Mouse (Mus musculus): ENCODE measurements around the gene Avpr2. TPM values are rescaled to one million over a fixed set of nuclear protein-coding genes. Genes with fewer than 3 reads are reported as not detected.

The Avpr2 gene
- polyA plus RNA-seq (2015; fragmentation: Nextera tagmentation; extraction: Ambion mirVana), result 0.17 and 0.18 TPM in 2 replicates

DNA sequence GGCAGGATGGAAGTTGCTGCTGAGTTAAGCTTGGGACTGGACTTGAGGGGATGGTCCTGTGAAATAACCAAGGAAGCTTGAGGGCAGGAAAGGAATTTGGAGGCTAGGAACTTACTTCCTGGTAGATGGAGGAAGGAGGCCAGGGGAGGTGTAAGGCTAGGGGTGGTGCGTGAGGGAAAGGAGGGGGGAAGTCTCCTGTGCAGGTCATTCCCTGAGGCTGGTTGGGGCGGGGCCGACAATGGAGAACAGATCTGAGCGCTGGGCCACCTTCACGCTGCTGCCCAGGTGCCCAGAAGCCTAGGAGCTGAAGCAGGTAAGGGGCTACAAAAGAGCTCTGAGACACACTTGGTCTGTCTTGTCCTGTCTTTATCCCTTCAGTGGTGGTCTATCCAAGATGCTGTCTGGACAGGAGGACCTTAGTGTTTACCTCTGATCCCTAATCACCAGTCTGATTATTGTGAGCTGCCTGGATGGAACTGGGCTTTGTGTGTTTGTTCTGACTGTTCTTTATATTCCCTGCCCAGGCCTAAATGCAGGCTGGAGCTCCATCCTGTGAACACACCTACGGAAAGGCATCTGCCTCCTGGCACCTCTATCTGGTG is at the start of gene Avpr2:
Avpr2 (plus strand) TSS at position 552 of the 602 bp plus-strand sequence.
- WGBS, result 78% methylated on average over 6 of the region's 6 CpGs
- H3K27me3 ChIP-seq, result no peaks in the 10 kb centered on the region
- H3K4me2 ChIP-seq, result no peak within 1 kb of the TSS
- no peak within 1 kb of the TSS for H3K4me3 ChIP-seq
- H3K9me3 ChIP-seq, result no peaks in the 10 kb centered on the region
- no peak within 1 kb of the TSS for H3K9ac ChIP-seq
- no peaks in the 10 kb centered on the region for H3K4me1 ChIP-seq (replicated peaks)
- no peak for ATAC-seq (ENCODE audit: low FRiP score, low read depth)
- H3K36me3 ChIP-seq, result no peaks in the 10 kb centered on the region
- H3K27ac ChIP-seq (replicated peaks), result no peak within 1 kb of the TSS

DNA sequence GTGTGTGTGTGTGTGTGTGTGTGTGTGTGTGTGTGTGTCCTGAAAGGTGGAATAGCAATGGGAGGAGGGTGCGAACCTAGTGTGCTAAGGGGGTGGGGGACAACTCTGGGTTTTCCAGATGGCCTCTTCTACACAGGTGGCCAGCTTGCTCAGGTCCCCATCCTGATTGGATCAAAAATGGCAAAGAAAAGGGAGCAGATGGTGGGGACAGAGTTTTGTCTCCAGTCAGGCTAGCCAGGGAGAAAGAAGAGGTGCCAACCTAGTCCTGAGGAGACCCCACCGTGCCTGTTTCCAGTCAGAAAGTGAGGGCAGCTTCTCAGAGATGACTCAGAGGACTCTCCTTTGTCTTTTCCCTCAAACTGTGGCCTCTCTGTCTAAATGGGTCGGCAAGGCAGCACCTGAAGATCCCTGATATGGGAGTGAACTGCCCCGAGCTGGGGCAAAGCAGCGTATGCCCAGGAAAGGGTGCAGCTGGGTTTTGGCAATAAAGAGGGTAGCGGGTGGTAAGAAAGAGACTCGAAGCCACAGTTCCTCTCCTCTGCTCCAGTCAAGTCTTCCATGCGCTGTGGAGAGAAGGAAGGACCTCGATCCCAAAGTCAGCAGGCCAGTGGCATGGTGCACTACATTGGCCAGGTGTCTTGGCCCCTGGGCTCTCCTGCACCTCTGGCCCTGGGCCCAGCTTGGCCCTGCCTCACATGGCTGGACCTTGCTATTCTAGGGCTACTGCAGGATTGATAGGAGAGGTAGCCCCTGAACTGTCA is 37.4 kb upstream of the Avpr2 start:
- 84% methylated on average over 8 of the region's 9 CpGs for WGBS
- Histone ChIP-seq H3K9me3 (no peaks in the 10 kb centered on the region), H3K27me3 (no peaks in the 10 kb centered on the region), H3K4me1 (replicated peaks) (no peaks in the 10 kb centered on the region), H3K9ac (no peak overlapping the region), H3K4me2 (no peak overlapping the region), H3K27ac (replicated peaks) (no peak overlapping the region), H3K4me3 (no peak overlapping the region), H3K36me3 (peaks cover 9% of the 10 kb centered on the region; the same call in 1 of the 2 replicates)
- 0 out of 2 replicates have a peak, but pooled peaks have one; percentile 33 for ATAC-seq (ENCODE audit: low FRiP score, low read depth)

DNA sequence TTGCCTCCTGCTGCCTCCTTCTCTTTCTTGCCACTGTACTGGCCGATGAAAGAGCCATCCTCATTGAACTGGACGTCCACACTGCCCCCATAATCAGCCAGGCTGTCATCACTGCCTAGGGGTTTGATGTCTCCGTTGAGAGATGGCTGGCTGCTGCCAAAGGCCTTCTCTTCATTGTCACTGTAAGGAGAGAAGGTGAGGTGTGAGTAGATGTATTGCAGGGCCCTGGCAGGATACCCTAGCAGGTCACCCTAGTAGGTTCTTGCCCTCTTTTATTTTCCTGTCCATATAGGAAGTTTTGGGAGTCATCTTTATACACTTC is 36.9 kb upstream of the Avpr2 start:
- no peak for ATAC-seq (ENCODE audit: low FRiP score, low read depth)
- H3K36me3 ChIP-seq, result peaks cover 9% of the 10 kb centered on the region; the same call in 1 of the 2 replicates
- WGBS, result 83% methylated on average over 3 of the region's 3 CpGs

DNA sequence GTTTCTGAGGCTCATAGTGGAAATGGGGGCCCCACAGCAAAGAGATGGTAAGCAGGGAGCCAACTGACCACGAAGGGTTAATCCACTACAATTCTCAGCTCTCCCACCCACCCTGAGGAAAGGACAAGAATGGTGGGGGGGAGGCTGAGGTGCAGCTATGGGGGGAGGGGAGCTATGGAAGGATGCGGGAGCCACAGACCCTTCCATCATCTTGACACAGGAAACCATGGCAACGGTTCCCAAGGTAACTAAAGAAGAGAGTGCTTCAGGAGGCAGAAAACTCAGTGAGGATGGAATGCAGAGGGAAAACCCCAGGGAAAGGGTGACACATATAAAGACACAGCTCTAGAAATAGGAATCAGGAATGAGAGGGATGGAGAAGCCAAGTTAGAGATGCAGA is 27.2 kb upstream of the Avpr2 start:
- H3K4me3 ChIP-seq, result no peak overlapping the region
- H3K4me1 ChIP-seq (replicated peaks), result peaks cover 11% of the 10 kb centered on the region
- H3K36me3 ChIP-seq, result no peaks in the 10 kb centered on the region; the same call in 1 of the 2 replicates
- no peak overlapping the region for H3K27ac ChIP-seq (replicated peaks)
- 40% methylated on average over 3 of the region's 3 CpGs for WGBS
- no peak overlapping the region for H3K9ac ChIP-seq
- ATAC-seq (ENCODE audit: low FRiP score, low read depth), result peak; percentile 77
- H3K4me2 ChIP-seq, result no peak overlapping the region
- no peaks in the 10 kb centered on the region for H3K9me3 ChIP-seq
- H3K27me3 ChIP-seq, result no peaks in the 10 kb centered on the region

More for the DNA sequence above, 36.9 kb upstream of the Avpr2 start:
- no peaks in the 10 kb centered on the region for H3K9me3 ChIP-seq
- H3K4me2 ChIP-seq, result no peak overlapping the region
- H3K27ac ChIP-seq (replicated peaks), result no peak overlapping the region
- no peak overlapping the region for H3K4me3 ChIP-seq
- no peaks in the 10 kb centered on the region for H3K4me1 ChIP-seq (replicated peaks)
- H3K9ac ChIP-seq, result no peak overlapping the region
- H3K27me3 ChIP-seq, result no peaks in the 10 kb centered on the region

DNA sequence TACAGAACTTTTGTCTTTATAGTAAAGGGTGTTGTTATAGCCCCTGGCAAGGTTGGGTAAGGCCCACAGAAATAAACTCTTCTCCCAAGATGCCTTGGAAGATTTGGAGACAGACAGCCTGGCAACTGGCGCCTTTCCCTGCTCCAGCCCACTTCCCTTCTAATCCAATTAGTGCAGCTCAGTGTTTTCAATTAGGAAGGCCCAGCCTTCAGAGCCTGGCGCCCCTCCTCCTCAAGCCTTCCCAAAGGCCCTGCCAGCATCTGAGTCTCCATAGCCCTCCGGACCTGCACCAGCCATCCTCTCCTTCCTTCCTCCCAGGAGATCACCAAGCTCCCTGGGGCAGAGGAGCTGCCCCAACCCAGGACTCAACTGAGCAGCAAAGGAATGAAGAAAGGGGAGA is 24.6 kb upstream of the Avpr2 start:
- no peak overlapping the region for H3K9ac ChIP-seq
- 30% methylated on average over 3 of the region's 3 CpGs for WGBS
- H3K4me2 ChIP-seq, result no peak overlapping the region
- H3K4me1 ChIP-seq (replicated peaks), result peaks cover 11% of the 10 kb centered on the region
- H3K27ac ChIP-seq (replicated peaks), result 0 out of 2 replicates have a peak overlapping the region, but pooled peaks have one; percentile 34
- H3K4me3 ChIP-seq, result no peak overlapping the region
- no peaks in the 10 kb centered on the region; the same call in 1 of the 2 replicates for H3K36me3 ChIP-seq
- no peak for ATAC-seq (ENCODE audit: low FRiP score, low read depth)
- no peaks in the 10 kb centered on the region for H3K9me3 ChIP-seq
- no peaks in the 10 kb centered on the region for H3K27me3 ChIP-seq

DNA sequence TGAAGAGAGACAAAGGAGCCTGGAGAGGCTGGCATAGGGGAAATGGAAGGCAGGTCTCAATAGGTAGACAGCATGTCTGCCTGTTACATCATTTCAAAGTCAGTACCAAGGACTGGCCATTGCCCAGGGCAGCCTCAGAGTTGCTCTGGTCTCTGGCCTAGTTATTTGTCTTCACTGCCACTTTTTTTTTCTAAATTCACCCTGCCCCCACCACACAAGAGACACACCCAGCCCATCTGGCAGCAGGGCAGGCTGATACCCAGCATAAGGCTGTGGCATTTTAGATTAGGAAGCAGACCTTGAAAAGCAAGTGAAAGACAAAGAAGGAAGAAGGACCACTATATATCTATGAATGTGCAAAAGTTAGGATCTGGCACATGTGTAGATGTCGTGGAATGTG is 24.1 kb upstream of the Avpr2 start:
- Histone ChIP-seq H3K27me3 (no peaks in the 10 kb centered on the region), H3K36me3 (no peaks in the 10 kb centered on the region), H3K4me2 (no peak overlapping the region), H3K27ac (replicated peaks) (no peak overlapping the region), H3K4me3 (no peak overlapping the region), H3K4me1 (replicated peaks) (peaks cover 11% of the 10 kb centered on the region), H3K9me3 (no peaks in the 10 kb centered on the region), H3K9ac (no peak overlapping the region)
- WGBS, result 61% methylated on average over 1 of the region's 1 CpGs
- 0 out of 2 replicates have a peak, but pooled peaks have one; percentile 10 for ATAC-seq (ENCODE audit: low FRiP score, low read depth)

DNA sequence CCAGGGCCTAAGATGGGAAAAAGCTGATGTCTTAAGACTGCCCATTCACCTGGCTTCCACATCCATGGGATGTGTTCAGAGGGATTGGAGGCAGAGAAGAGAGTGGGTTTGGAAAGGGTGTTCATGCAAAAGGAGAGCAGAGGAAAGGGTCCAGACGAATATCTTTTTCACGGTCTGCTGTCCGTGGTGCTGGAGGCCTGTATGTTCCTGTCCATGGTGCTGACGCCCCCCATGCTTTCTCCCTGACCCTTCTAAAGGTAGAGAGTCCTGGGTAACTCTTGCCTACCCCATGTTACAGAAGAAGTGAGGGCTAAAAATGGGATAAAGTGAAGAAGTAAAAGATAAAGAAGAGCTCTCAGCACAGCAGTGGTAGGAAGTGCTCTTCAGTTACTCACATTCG is 22.6 kb upstream of the Avpr2 start:
- H3K4me2 ChIP-seq, result no peak overlapping the region
- no peak overlapping the region for H3K9ac ChIP-seq
- peaks cover 11% of the 10 kb centered on the region for H3K4me1 ChIP-seq (replicated peaks)
- no peak overlapping the region for H3K4me3 ChIP-seq
- no peak for ATAC-seq (ENCODE audit: low FRiP score, low read depth)
- no peak overlapping the region for H3K27ac ChIP-seq (replicated peaks)
- WGBS, result 24% methylated on average over 5 of the region's 5 CpGs
- H3K9me3 ChIP-seq, result no peaks in the 10 kb centered on the region
- no peaks in the 10 kb centered on the region for H3K36me3 ChIP-seq
- H3K27me3 ChIP-seq, result no peaks in the 10 kb centered on the region

DNA sequence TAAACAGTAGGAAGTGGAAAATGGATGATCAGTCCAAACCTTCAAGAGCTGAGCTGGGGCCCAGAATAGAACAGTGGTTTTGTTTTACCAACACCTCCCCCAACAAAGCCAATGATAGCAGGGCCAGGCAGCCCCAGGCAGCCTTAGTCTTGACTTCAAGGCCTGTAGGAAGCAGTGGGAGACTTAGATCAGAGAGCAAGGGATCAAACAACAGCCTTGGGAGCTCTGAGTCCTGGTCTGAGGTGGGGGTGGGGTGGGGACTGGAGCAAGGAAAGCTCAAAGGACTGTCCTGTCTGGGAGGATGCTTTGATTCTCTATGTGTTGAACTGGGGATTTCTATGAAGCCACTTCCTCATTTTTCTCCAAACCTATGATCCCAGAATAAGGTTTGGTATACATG is 20.4 kb upstream of the Avpr2 start:
- Histone ChIP-seq H3K36me3 (no peaks in the 10 kb centered on the region), H3K4me1 (replicated peaks) (peaks cover 8% of the 10 kb centered on the region; the same call in 1 of the 2 replicates), H3K27me3 (no peaks in the 10 kb centered on the region), H3K27ac (replicated peaks) (no peak overlapping the region), H3K4me3 (no peak overlapping the region), H3K9ac (no peak overlapping the region), H3K9me3 (no peaks in the 10 kb centered on the region), H3K4me2 (no peak overlapping the region)
- ATAC-seq (ENCODE audit: low FRiP score, low read depth), result no peak

DNA sequence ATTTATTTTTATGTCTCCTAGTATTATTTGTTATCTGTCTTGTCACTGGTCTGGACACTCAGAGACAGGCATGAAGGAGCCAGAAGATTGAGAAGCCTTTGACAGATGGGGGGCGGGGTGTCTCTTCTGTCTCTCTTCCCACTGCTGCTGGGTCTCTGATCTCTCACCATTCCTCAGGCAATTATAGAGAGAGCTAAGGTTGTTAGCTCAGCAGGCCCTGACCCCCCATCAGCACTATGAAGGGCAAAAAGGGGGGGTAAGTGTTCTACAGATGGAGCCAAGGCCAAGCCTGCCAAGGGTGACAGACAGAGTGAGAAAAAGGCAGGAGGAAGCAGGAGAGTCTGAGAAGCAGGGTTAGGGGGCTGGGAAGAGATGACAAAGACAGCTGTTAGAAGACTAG is 19.9 kb upstream of the Avpr2 start:
- no peak overlapping the region for H3K9ac ChIP-seq
- no peak overlapping the region for H3K4me3 ChIP-seq
- WGBS, result 73% methylated on average over 1 of the region's 1 CpGs
- no peaks in the 10 kb centered on the region for H3K27me3 ChIP-seq
- no peaks in the 10 kb centered on the region for H3K36me3 ChIP-seq
- no peak overlapping the region for H3K27ac ChIP-seq (replicated peaks)
- H3K4me1 ChIP-seq (replicated peaks), result peaks cover 12% of the 10 kb centered on the region; the same call in 1 of the 2 replicates
- H3K9me3 ChIP-seq, result no peaks in the 10 kb centered on the region
- H3K4me2 ChIP-seq, result no peak overlapping the region
- ATAC-seq (ENCODE audit: low FRiP score, low read depth), result no peak

DNA sequence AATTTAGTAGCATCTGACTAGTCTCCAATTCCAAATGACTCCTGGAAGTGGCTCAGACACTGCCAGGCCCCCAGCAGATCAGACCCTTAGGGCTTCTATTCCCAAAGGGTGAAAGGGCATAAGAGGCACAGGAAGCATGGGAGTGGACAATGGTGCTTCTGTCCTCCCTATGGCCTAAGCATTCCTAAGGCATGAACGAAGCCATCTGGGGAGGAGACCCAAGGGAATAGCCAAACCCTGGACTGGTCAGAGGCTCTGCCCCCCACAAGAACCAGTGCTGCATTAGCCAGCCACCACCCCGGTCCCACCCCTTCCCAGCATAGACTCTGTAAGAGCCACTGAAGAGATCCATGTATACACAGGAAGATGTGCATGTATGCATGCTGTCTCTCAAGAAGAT is 16.0 kb upstream of the Avpr2 start:
- Histone ChIP-seq H3K27me3 (no peaks in the 10 kb centered on the region), H3K4me2 (peak overlapping the region; percentile 40), H3K9me3 (no peaks in the 10 kb centered on the region), H3K4me3 (0 out of 2 replicates have a peak overlapping the region, but pooled peaks have one; percentile 7), H3K4me1 (replicated peaks) (peaks cover 20% of the 10 kb centered on the region), H3K36me3 (no peaks in the 10 kb centered on the region), H3K27ac (replicated peaks) (no peak overlapping the region), H3K9ac (no peak overlapping the region)
- ATAC-seq (ENCODE audit: low FRiP score, low read depth), result no peak
- WGBS, result 68% methylated on average over 2 of the region's 2 CpGs

DNA sequence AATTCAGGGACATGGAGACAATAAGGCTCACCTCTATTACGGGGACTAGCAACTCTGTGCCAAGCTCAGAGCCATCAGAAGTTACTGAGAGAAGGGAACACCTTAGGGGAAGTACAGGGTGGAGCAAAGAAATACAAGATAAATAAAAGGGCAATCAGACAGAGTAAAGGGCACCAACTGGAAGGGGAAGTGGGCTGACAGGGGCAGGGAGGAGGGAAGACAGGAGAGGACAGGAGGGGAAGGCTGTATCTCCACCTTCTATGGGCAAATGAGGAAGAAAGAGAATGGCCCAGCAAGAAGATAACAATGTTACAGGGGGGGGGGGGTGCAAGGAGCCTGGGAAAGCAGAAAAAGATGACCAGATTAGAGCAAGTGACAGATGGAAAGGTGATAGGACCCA is 14.9 kb upstream of the Avpr2 start:
- H3K9ac ChIP-seq, result no peak overlapping the region
- H3K27ac ChIP-seq (replicated peaks), result no peak overlapping the region
- peak overlapping the region; percentile 40 for H3K4me2 ChIP-seq
- no peak for ATAC-seq (ENCODE audit: low FRiP score, low read depth)
- 91% methylated on average over 1 of the region's 1 CpGs for WGBS
- H3K9me3 ChIP-seq, result no peaks in the 10 kb centered on the region
- no peaks in the 10 kb centered on the region for H3K36me3 ChIP-seq
- H3K4me1 ChIP-seq (replicated peaks), result peaks cover 25% of the 10 kb centered on the region
- H3K4me3 ChIP-seq, result no peak overlapping the region; the same call in 1 of the 2 replicates
- no peaks in the 10 kb centered on the region for H3K27me3 ChIP-seq

DNA sequence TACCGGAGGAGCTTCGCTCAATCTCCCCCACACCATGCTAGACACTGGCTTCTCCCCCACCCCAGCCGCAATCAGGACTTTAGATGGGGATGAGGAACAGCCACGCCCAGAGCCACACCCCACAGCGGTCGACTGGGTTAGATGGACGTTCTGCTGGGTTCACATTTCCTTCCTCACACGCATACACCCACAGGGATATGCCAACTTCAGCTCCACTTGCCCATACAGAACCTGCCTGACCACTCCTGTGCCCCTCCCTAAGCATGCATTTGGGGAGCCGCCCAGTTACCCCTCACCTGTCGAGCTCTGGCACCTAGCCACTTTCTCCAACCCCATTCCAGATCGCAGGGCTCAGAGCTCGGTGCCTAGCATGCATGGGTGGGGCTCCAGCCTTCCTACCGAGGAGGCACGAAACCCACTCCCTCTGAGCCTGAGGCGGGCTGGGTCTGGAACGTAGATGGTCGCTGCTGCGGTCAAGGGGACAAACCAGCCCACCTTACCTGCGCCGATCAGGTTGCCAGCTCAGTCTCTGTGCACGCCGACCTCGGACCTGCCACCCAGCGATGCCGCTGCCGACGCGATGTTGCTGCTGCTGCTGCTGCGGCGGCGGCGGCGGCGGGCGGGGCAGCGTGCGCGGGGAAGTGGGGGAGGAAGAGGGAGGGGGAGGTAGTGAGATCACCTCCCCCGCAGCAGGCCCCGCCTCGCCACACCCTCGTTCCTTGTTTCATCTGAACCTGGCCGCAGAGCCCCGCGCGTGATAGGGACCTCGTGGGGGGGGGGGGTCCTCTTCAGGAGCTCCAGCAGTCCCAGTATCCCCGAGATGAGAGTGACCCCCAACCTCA is 11.5 kb upstream of the Avpr2 start:
- WGBS, result 26% methylated on average over 31 of the region's 48 CpGs
- no peaks in the 10 kb centered on the region for H3K27me3 ChIP-seq

More for the DNA sequence above, 11.5 kb upstream of the Avpr2 start:
- Histone ChIP-seq H3K4me2 (peak overlapping the region; percentile 61), H3K4me1 (replicated peaks) (peaks cover 25% of the 10 kb centered on the region), H3K9me3 (no peaks in the 10 kb centered on the region), H3K4me3 (peak overlapping the region; percentile 60), H3K27ac (replicated peaks) (peak overlapping the region; percentile 83), H3K36me3 (no peaks in the 10 kb centered on the region), H3K9ac (peak overlapping the region; percentile 70)
- peak; percentile 73 for ATAC-seq (ENCODE audit: low FRiP score, low read depth)
